Mouse (Mus musculus): ENCODE measurements around the gene Pbld1.
"Not testable (repeated sequence)": the region's sequence is repeated elsewhere in the genome, so short reads cannot be mapped to it uniquely, and the experiment has no call there.

The Pbld1 gene

GRCm38 (mm10) chr10:63043154-63043553 lies 16.8 kb upstream of the Pbld1 start:
- no peak for DNase-seq

DNA sequence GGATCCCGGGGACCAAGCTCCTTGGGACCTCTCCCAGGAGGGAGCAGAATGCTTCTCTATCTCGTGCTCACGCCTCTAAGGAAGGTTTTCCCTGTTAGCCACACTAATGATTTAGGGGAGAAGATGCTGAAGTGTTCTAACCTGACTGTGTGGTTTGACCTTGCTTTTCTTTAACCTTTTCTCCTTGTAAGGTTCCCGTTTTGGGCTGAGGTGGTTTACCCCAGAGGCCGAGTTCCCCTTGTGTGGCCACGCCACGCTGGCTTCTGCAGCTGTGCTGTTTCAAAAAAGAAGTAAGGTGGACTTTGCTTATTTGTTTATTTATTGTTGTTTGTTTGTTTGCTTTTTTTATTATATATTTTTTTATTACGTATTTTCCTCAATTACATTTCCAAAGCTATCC lies 12.2 kb upstream of the Pbld1 start:
- DNase-seq, result no peak

- DNase-seq, result no peak
Observed at GRCm38 (mm10) chr10:63049106-63049505, 10.9 kb upstream of the Pbld1 start.

DNA sequence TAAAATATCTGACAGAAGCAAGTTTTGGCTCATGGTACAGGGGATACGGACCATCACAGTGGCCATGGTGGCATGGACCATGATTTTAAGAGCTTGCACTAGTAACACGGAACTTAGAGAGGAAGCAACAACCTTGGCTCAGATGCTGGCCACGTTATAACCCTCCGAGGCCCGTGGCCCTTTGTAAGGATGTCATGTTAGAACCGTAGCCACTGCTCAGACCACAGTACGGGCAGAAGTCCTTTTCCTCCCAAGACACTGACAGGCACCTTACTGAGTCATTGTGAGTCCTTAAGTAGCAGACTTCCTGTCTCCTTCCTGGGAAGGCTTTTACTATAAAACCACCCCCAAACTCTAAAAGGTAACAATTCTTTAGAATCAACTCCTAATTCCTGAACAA lies 8.7 kb upstream of the Pbld1 start:
- no peak for DNase-seq

- no peak for DNase-seq
Observed at GRCm38 (mm10) chr10:63052011-63052410, 8.0 kb upstream of the Pbld1 start.

GRCm38 (mm10) chr10:63053007-63053406 lies 7.0 kb upstream of the Pbld1 start:
- no peak for DNase-seq

- not testable (repeated sequence) for DNase-seq
Observed at GRCm38 (mm10) chr10:63054071-63054470, 5.9 kb upstream of the Pbld1 start.

- DNase-seq, result no peak
Observed at GRCm38 (mm10) chr10:63054586-63054985, 5.4 kb upstream of the Pbld1 start.

- no peak for DNase-seq
Observed at GRCm38 (mm10) chr10:63056966-63057750, 2.8 kb upstream of the Pbld1 start.

GRCm38 (mm10) chr10:63060406-63060805 lies 444 bp downstream of the Pbld1 start:
- no peak for DNase-seq

GRCm38 (mm10) chr10:63061266-63061665 lies 1.3 kb downstream of the Pbld1 start:
- DNase-seq, result no peak

DNA sequence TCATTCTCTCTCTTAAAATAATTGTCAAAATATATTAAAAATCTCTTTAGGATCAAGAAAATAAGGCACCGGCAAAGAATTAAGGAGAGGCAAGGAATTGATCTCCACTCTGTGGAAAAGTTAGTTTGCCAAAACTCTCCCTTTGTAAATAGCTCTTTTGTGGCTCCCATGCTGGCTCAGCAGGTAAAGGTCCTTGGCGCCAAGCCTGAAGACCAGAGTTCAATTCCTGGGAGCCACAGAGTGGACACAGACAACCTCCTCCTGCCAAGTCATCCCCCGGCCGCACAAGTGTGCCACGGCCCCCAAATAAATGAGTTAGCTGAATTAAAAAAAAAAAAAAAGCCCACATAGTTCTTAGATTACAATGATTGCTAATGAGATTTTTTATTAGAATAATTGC lies 2.7 kb downstream of the Pbld1 start:
- DNase-seq, result no peak

DNA sequence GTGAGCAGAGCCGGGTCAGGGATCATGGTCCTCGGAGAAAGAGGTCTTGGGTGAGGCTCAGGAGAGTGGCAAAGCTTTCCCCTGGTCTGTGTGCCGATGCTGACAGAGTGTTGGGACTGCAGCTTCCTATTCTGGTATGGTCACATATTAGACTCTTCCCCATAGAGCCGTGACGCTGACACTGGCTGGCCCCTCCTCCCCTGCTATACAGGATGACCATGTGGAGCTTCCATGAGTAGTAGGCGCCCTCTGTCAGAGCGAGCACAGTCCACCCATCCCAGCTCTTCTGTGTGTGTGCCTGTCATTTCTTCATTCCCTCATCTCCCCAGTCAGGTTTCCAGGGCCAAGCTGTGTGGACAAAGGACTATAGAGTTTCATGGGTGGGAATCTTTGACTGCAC lies 3.4 kb downstream of the Pbld1 start:
- DNase-seq, result no peak

- no peak for DNase-seq
Observed at GRCm38 (mm10) chr10:63064516-63064915, 4.6 kb downstream of the Pbld1 start.

GRCm38 (mm10) chr10:63065561-63065960 lies 5.6 kb downstream of the Pbld1 start:
- no peak for DNase-seq

DNA sequence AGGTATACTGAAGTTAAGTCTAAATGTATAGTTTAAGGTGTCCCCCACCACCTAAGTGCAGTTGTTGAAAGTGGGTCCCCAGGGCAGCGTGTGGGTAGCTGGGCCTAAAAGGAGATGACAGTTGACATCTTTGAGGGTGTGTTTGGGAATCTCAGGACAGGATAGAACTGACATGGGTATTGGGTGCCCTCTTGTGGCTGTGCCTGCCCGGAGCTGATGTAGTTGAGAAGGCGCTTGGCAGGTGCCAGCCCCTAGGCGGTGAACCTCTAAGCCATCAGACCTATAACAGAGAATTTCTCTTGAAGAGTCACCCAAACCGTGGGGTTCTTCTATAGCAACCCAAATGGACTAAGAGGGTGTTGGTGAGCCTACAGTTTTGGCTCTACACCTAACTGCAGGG lies 6.0 kb downstream of the Pbld1 start:
- DNase-seq, result peak; percentile 87

- no peak for DNase-seq
Observed at GRCm38 (mm10) chr10:63086304-63086703, 26.3 kb downstream of the Pbld1 start.

DNA sequence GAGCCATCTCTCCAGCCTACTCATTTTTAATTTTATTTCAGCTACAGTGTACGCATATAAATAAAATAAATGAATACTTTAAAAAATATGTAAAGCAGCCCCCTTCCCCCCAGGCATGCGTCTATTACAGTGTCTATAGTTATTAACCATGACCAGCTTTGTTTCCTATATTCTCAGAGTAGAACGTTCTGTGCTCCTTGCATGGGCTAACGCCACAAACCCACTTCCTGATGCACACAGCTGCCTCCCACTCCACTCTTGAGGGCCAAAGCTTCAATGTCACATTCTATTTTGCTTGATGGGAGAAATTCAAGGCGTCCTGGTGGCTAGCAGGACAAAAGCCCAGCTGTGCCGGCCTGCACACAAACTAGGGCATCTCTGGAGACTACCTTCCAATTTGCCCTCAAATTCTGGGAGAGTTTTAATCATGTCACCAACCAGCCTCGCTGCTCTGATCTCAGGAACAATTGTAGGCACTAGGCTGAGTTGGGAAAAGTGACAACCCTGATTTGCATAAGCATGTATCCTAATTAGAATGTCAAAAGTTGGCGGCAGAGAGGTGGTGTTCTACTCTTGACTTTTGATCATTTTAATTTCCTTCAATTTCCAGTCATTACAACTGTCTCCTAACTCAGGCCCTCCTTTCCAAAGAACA lies 29.3 kb downstream of the Pbld1 start:
- peak; percentile 31 for DNase-seq

GRCm38 (mm10) chr10:63089758-63090571 lies 30.0 kb downstream of the Pbld1 start:
- peak; percentile 72 for DNase-seq

GRCm38 (mm10) chr10:63091915-63092314 lies 32.0 kb downstream of the Pbld1 start:
- no peak for DNase-seq

DNA sequence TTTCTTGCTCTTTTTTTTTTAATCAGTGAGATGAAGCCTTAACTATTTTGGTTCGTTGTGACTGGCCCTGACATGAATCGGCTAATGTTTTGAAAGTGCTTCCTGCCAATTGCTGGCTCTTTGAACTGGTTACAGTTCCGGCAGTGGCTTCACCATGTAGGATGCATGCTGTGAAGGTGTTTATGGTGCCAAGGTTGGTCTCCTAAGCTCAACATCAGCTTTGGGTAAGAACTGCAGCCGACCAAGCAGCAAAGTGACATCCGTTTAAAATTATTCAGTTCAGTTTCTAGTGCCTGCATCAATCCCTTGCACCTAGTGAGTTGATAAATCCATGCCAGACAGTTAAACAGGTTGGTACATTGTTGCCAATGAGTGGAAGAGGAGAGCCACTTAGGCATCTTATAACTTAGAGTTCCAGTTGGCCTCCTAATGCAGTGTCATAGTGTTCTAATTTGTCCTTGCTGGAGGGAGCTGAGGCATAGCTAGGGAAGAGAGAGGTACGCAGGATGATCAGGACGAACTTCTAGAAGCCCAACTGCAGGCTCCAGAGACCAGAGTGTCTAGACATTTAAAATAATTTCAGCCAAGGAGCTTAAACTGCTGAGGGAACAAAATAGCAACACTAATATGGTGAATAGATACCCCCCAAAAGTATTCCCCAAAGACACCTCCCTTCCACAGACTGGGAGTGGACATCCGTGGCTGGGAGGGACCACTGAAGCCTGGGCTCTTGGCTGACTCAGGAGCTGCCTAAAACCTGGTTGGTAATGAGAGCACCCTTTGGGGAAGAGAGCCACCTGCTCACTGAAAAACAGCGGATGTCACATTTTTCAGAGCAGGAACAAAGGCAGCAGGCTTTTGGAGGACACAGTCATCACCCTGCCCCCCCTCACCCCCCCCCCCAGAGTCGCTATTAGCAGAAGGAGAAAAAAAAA lies 32.9 kb downstream of the Pbld1 start:
- peak; percentile 85 for DNase-seq

- no peak for DNase-seq
Observed at GRCm38 (mm10) chr10:63096757-63097156, 36.8 kb downstream of the Pbld1 start.

DNA sequence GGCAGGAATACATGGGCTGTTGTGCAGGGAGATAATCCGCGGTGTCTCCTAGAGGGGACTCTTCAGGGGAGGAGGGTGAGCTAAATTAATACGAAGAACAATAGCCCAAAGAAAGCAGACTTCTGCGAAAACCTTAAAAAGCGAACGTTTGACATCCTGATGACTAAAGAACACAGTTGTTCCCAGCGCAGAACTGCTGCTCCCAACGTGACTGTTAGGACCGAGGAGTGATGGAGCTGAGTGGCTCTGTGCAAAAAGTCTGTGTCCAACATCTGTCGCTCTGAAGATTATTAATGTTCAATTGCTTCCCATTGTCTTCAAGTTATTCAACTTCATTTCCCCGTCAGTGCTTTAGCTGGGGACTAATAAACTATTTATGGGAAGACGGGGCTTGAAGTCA lies 38.2 kb downstream of the Pbld1 start:
- DNase-seq, result no peak

Data from cerebellum, adult 9-11 months (tissue).